ENCODE assay signal across 9 mouse cellular contexts in genomic region chr3:90709591-90710460, GRCm38 (mm10). TPM values are rescaled to one million over a fixed set of nuclear protein-coding genes. Genes with fewer than 3 reads are reported as not detected.
DNase-seq lines count a peak whose midpoint lies in the region; ATAC-seq and TF ChIP-seq lines count a peak whose summit lies in the region.
"Had no signal": no experiment of that assay in that cellular context is flagged by ENCODE, and none has a peak within 500 bp of the region (broad histone marks: within the 10 kb centered on the region; RNA-seq: fewer than 3 reads in every experiment).

No protein-coding gene starts in this region.

- ATAC-seq in G1E (ENCODE audit: extremely low read depth, insufficient number of reproducible peaks, low FRiP score, poor library complexity, severe bottlenecking): peak; percentile 66
- ATAC-seq in cerebellum, adult (ENCODE audit: insufficient number of reproducible peaks, low FRiP score, low TSS enrichment): peak; percentile 68
- ATAC-seq in forebrain, embryonic 15.5 days (replicated peaks): peak; percentile 41; the same call in 1 of the 2 replicates
- ATAC-seq in lung, embryonic 14.5 days (ENCODE audit: insufficient read depth): peak; percentile 76

- H3K4me3 ChIP-seq in G1E (ENCODE audit: low read depth, low read length): no peak overlapping the region
- no peak overlapping the region for H3K4me3 ChIP-seq in forebrain, embryonic 15.5 days
- H3K4me3 ChIP-seq in lung, embryonic 14.5 days (ENCODE audit: low read depth, low read length): no peak overlapping the region
- H3K4me3 ChIP-seq: liver, embryonic 15.5 days had no signal

- H3K9me3 ChIP-seq in G1E (replicated peaks): no peaks in the 10 kb centered on the region
- H3K9me3 ChIP-seq in forebrain, embryonic 15.5 days: no peaks in the 10 kb centered on the region
- H3K9me3 ChIP-seq in lung, embryonic 14.5 days (ENCODE audit: low read depth, low read length): no peaks in the 10 kb centered on the region
- H3K9me3 ChIP-seq: liver, embryonic 15.5 days had no signal

- peak; percentile 10 for DNase-seq in G1E (ENCODE audit: low spot score)
- DNase-seq in heart, postnatal 4 days: peak; percentile 89
- DNase-seq in layer of hippocampus, adult 18-20 months (ENCODE audit: low spot score in 2 of 2): peak; percentile 64 to 92
- DNase-seq in lung, embryonic 14.5 days: peak; percentile 92
- DNase-seq in ovary, postnatal 36 days (ENCODE audit: low spot score): peak; percentile 77
- DNase-seq in thymus, postnatal 14 days: peak; percentile 86

- H3K27me3 ChIP-seq in G1E (ENCODE audit: insufficient read depth, low read length): peaks cover 3% of the 10 kb centered on the region; the same call in 1 of the 2 replicates
- H3K27me3 ChIP-seq in forebrain, embryonic 15.5 days: no peaks in the 10 kb centered on the region
- H3K27me3 ChIP-seq in lung, embryonic 14.5 days (ENCODE audit: insufficient read depth, low read length): no peaks in the 10 kb centered on the region
- H3K27me3 ChIP-seq: liver, embryonic 15.5 days had no signal

- TF ChIP-seq CTCF in G1E (IDR thresholded peaks at IDR 0.05; ENCODE audit: low read depth, low read length): peak; percentile 75
- TF ChIP-seq CTCF in lung, embryonic 14.5 days (IDR thresholded peaks at IDR 0.05; ENCODE audit: low read depth): peak; percentile 99

- H3K27ac ChIP-seq in forebrain, embryonic 15.5 days (replicated peaks): no peak overlapping the region
- no peak overlapping the region for H3K27ac ChIP-seq in lung, embryonic 14.5 days (ENCODE audit: low read depth)
- H3K27ac ChIP-seq: liver, embryonic 15.5 days had no signal

- no peaks in the 10 kb centered on the region for H3K36me3 ChIP-seq in G1E (replicated peaks)
- no peaks in the 10 kb centered on the region for H3K36me3 ChIP-seq in forebrain, embryonic 15.5 days
- H3K36me3 ChIP-seq in lung, embryonic 14.5 days (ENCODE audit: insufficient read depth): no peaks in the 10 kb centered on the region
- H3K36me3 ChIP-seq: liver, embryonic 15.5 days had no signal

- WGBS in forebrain, embryonic 15.5 days: 51% methylated on average over 12 of the region's 12 CpGs
- 40% methylated on average over 12 of the region's 12 CpGs for WGBS in lung, embryonic 14.5 days

- no peaks in the 10 kb centered on the region for H3K4me1 ChIP-seq in G1E (ENCODE audit: insufficient read depth, low read depth, low read length)
- H3K4me1 ChIP-seq in forebrain, embryonic 15.5 days: no peaks in the 10 kb centered on the region
- H3K4me1 ChIP-seq in lung, embryonic 14.5 days (ENCODE audit: insufficient read depth): no peaks in the 10 kb centered on the region
- H3K4me1 ChIP-seq: liver, embryonic 15.5 days had no signal

- no peak overlapping the region for H3K4me2 ChIP-seq in forebrain, embryonic 15.5 days (replicated peaks)
- H3K4me2 ChIP-seq in lung, embryonic 14.5 days: no peak overlapping the region
- H3K4me2 ChIP-seq: liver, embryonic 15.5 days had no signal

- no peak overlapping the region for H3K9ac ChIP-seq in forebrain, embryonic 15.5 days (replicated peaks)
- no peak overlapping the region for H3K9ac ChIP-seq in lung, embryonic 14.5 days
- H3K9ac ChIP-seq: liver, embryonic 15.5 days had no signal

RNA-seq across cellular contexts. Expression of gene S100a9, which starts 14.3 kb away (rescaled TPM):
- total RNA-seq in G1E (2014; fragmentation: Nextera tagmentation): not detected in 2 replicates
- total RNA-seq in G1E (2017): 0.41 TPM in 1 of 2 replicates, not detected in the other
- 0.20 TPM in 1 of 2 replicates, not detected in the other for polyA plus RNA-seq in G1E (2012)
- 2.1 and 2.2 TPM in 2 replicates for polyA plus RNA-seq in forebrain, embryonic 15.5 days (2015; fragmentation: Nextera tagmentation; extraction: Ambion mirVana)
- 10 to 100 TPM in 1 of 2 experiments, 1 to 10 TPM in 1; 8.1 to 14.6 TPM for total RNA-seq in heart, postnatal 4 days (2021)
- total RNA-seq in layer of hippocampus, adult 18-20 months (2021): not detected
- polyA plus RNA-seq in lung, embryonic 14.5 days (2014; fragmentation: Nextera tagmentation; extraction: Ambion mirVana): 1.9 and 14.0 TPM in 2 replicates

RNA-seq across cellular contexts. Expression of gene Pglyrp4, which starts 16.9 kb away (rescaled TPM):
- total RNA-seq in G1E (2014; fragmentation: Nextera tagmentation) (not detected in 2 replicates), G1E (2017) (0.12 TPM in 1 of 2 replicates, not detected in the other)
- not detected in 2 replicates for polyA plus RNA-seq in G1E (2012)
- not detected in 2 replicates for polyA plus RNA-seq in forebrain, embryonic 15.5 days (2015; fragmentation: Nextera tagmentation; extraction: Ambion mirVana)
- not detected for total RNA-seq in heart, postnatal 4 days (2021)
- not detected for total RNA-seq in layer of hippocampus, adult 18-20 months (2021)
- not detected in 2 replicates for polyA plus RNA-seq in lung, embryonic 14.5 days (2014; fragmentation: Nextera tagmentation; extraction: Ambion mirVana)
- polyA plus RNA-seq: liver, embryonic 15.5 days had no signal

RNA-seq across cellular contexts. Expression of gene S100a8, which starts 41.0 kb away (rescaled TPM):
- total RNA-seq in G1E (2014; fragmentation: Nextera tagmentation) (2.4 TPM in 1 of 2 replicates, not detected in the other), G1E (2017) (not detected in 2 replicates)
- polyA plus RNA-seq in G1E (2012): not detected in 2 replicates
- 2.8 and 6.1 TPM in 2 replicates for polyA plus RNA-seq in forebrain, embryonic 15.5 days (2015; fragmentation: Nextera tagmentation; extraction: Ambion mirVana)
- total RNA-seq in heart, postnatal 4 days (2021): 10 to 100 TPM in 1 of 2 experiments, 1 to 10 TPM in 1; 6.8 to 10.4 TPM
- not detected for total RNA-seq in layer of hippocampus, adult 18-20 months (2021)
- polyA plus RNA-seq in lung, embryonic 14.5 days (2014; fragmentation: Nextera tagmentation; extraction: Ambion mirVana): 5.6 and 32.5 TPM in 2 replicates

RNA-seq across cellular contexts. Expression of gene S100a7a, which starts 56.0 kb away (rescaled TPM):
- total RNA-seq in G1E (2014; fragmentation: Nextera tagmentation) (not detected in 2 replicates), G1E (2017) (not detected in 2 replicates)
- polyA plus RNA-seq in G1E (2012): not detected in 2 replicates
- polyA plus RNA-seq in forebrain, embryonic 15.5 days (2015; fragmentation: Nextera tagmentation; extraction: Ambion mirVana): not detected in 2 replicates
- total RNA-seq in heart, postnatal 4 days (2021): not detected
- under 1 TPM in 1 of 2 experiments, not detected in 1; 0.25 TPM for total RNA-seq in layer of hippocampus, adult 18-20 months (2021)
- polyA plus RNA-seq in lung, embryonic 14.5 days (2014; fragmentation: Nextera tagmentation; extraction: Ambion mirVana): not detected in 2 replicates
- polyA plus RNA-seq: liver, embryonic 15.5 days had no signal

Comparison
In these comparisons a context has a peak if more than half of its experiments do, and no peak if none do; other contexts are left out.
1. DNase-seq: peak in every context shown above with its lines; median percentile 92 in lung, embryonic 14.5 days; 89 in heart, postnatal 4 days; 86 in thymus, postnatal 14 days; 78 in layer of hippocampus, adult 18-20 months; 77 in ovary, postnatal 36 days; 10 in G1E.
2. RNA of gene S100a9, which starts 14.3 kb away (total RNA-seq): 8.1 to 14.6 TPM in heart, postnatal 4 days; not detected in layer of hippocampus, adult 18-20 months and 0.41 TPM in G1E; every median in the first group is over 4 times any median in the second.
3. Peak in every context shown above with its lines, with median percentiles within 50 percentile points of each other: ATAC-seq.